Mouse (Mus musculus): ENCODE data around the gene Sirt4.

The Sirt4 gene

DNA sequence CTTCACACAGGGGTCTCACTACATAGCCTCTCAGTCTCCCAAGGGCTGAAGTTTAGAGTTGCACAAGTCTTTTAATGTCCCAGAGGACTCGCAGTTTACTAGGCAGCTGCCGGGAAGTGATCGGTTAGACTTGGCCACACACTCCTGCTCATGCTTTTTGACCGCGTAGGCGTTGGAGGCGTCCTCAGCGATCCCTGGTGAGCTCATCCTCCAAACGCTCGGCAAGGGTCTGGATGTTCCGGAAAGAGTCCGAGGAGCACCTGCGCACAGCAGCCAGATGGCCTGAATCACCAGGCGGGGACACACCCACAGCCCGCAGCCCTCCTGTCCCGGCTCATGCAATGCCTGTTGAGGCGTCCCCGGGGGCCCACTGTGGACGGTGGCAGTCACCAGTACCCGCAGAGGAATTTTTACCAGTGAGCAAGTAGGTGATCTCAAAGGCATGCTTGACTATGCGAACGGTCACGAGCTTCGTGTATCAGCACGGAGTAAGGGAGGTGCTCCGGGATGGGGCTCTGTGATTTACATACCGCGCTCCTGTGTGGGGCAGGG, 7.3 kb upstream of the Sirt4 start:
- no peak for DNase-seq (ENCODE audit: low read depth)

GRCm38 (mm10) chr5:115491076-115491475, 6.6 kb upstream of the Sirt4 start:
- DNase-seq (ENCODE audit: low read depth): no peak

- no peak for DNase-seq (ENCODE audit: low read depth)
Measured at GRCm38 (mm10) chr5:115490638-115491000, 6.1 kb upstream of the Sirt4 start.

GRCm38 (mm10) chr5:115489699-115490637, 5.4 kb upstream of the Sirt4 start:
- peak; percentile 93 for DNase-seq (ENCODE audit: low read depth)

GRCm38 (mm10) chr5:115488841-115489698, 4.5 kb upstream of the Sirt4 start:
- DNase-seq (ENCODE audit: low read depth): no peak

GRCm38 (mm10) chr5:115487942-115488580, 3.5 kb upstream of the Sirt4 start:
- no peak for DNase-seq (ENCODE audit: low read depth)

GRCm38 (mm10) chr5:115487353-115487752, 2.8 kb upstream of the Sirt4 start:
- DNase-seq (ENCODE audit: low read depth): no peak

GRCm38 (mm10) chr5:115486726-115487125, 2.2 kb upstream of the Sirt4 start:
- DNase-seq (ENCODE audit: low read depth): no peak

GRCm38 (mm10) chr5:115485489-115486205, 1.1 kb upstream of the Sirt4 start:
- no peak for DNase-seq (ENCODE audit: low read depth)

GRCm38 (mm10) chr5:115484996-115485395, 471 bp upstream of the Sirt4 start:
- no peak for DNase-seq (ENCODE audit: low read depth)

DNA sequence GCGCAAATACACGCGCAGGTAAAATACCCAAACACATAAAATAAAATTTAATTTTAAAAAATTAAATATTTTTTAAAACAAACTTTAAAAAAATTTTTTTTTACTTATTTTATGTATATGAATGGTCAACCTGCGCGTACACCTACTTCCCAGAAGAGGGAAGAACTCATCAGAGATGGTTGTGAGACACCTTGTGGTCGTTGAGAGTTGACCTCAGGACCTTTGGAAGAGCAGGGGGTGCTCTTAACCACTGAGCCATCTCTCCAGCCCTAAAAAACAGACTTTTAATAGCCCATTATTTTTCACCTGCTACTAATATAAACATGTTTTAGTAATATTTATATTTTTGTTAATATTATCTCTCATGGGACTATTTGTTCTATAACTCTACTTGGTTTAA, 1.1 kb downstream of the Sirt4 start:
- no peak for DNase-seq (ENCODE audit: low read depth)

- no peak for DNase-seq (ENCODE audit: low read depth)
Measured at GRCm38 (mm10) chr5:115482390-115483265, 1.9 kb downstream of the Sirt4 start.

GRCm38 (mm10) chr5:115480101-115480500, 4.4 kb downstream of the Sirt4 start:
- no peak for DNase-seq (ENCODE audit: low read depth)

GRCm38 (mm10) chr5:115479561-115479960, 5.0 kb downstream of the Sirt4 start:
- no peak for DNase-seq (ENCODE audit: low read depth)

- no peak for DNase-seq (ENCODE audit: low read depth)
Measured at GRCm38 (mm10) chr5:115476107-115476727, 8.3 kb downstream of the Sirt4 start.

- no peak for DNase-seq (ENCODE audit: low read depth)
Measured at GRCm38 (mm10) chr5:115475337-115476106, 9.0 kb downstream of the Sirt4 start.

- DNase-seq (ENCODE audit: low read depth): no peak
Measured at GRCm38 (mm10) chr5:115474174-115474828, 10.2 kb downstream of the Sirt4 start.

- DNase-seq (ENCODE audit: low read depth): no peak
Measured at GRCm38 (mm10) chr5:115473191-115473590, 11.3 kb downstream of the Sirt4 start.
